Mouse (Mus musculus): ENCODE results near the gene Gm13289. TPM values are rescaled to one million over a fixed set of nuclear protein-coding genes. Genes with fewer than 3 reads are reported as not detected.
"Not testable (repeated sequence)": the region's sequence is repeated elsewhere in the genome, so short reads cannot be mapped to it uniquely, and the experiment has no call there.

Gene Gm13289
- polyA plus RNA-seq (2016; fragmentation: Nextera tagmentation; extraction: Ambion mirVana) = not detected in 2 replicates

- H3K36me3 ChIP-seq (replicated peaks); H3K4me1 ChIP-seq; H3K4me3 ChIP-seq; H3K9me3 ChIP-seq; DNase-seq (ENCODE audit: extremely low spot score, low spot score); H3K27me3 ChIP-seq (ENCODE audit: poor library complexity, severe bottlenecking); H3K27ac ChIP-seq: not testable (repeated sequence)
- no CpG with 5 or more reads among the region's 29 CpGs for WGBS
Observed at GRCm38 (mm10) chr4:88776622-88777021, at the start of gene Gm13289. Gene Gm13289 (plus strand): TSS chr4:88776922.

GRCm38 (mm10) chr4:88727324-88727723 is 49.4 kb upstream of the Gm13289 start:
- Histone ChIP-seq H3K9me3 (no peaks in the 10 kb centered on the region), H3K27me3 (ENCODE audit: poor library complexity, severe bottlenecking) (no peaks in the 10 kb centered on the region), H3K4me1 (no peaks in the 10 kb centered on the region), H3K36me3 (replicated peaks) (no peaks in the 10 kb centered on the region), H3K4me3 (no peak overlapping the region), H3K27ac (no peak overlapping the region)
- WGBS = 15% methylated on average over 1 of the region's 1 CpGs
- DNase-seq (ENCODE audit: extremely low spot score, low spot score) = no peak

- DNase-seq (ENCODE audit: extremely low spot score, low spot score) = peak; percentile 82
- Histone ChIP-seq H3K36me3 (replicated peaks) (no peaks in the 10 kb centered on the region), H3K27me3 (ENCODE audit: poor library complexity, severe bottlenecking) (no peaks in the 10 kb centered on the region), H3K4me1 (no peaks in the 10 kb centered on the region), H3K27ac (no peak overlapping the region), H3K9me3 (no peaks in the 10 kb centered on the region), H3K4me3 (no peak overlapping the region)
- 4% methylated on average over 2 of the region's 2 CpGs for WGBS
Observed at GRCm38 (mm10) chr4:88738480-88738879, 38.2 kb upstream of the Gm13289 start.

- Histone ChIP-seq H3K36me3 (replicated peaks) (no peaks in the 10 kb centered on the region), H3K27ac (no peak overlapping the region), H3K27me3 (ENCODE audit: poor library complexity, severe bottlenecking) (no peaks in the 10 kb centered on the region), H3K4me1 (no peaks in the 10 kb centered on the region), H3K9me3 (no peaks in the 10 kb centered on the region), H3K4me3 (no peak overlapping the region)
- DNase-seq (ENCODE audit: extremely low spot score, low spot score) = no peak
- 91% methylated on average over 6 of the region's 6 CpGs for WGBS
Observed at GRCm38 (mm10) chr4:88739036-88739435, 37.7 kb upstream of the Gm13289 start.

GRCm38 (mm10) chr4:88741426-88741825 is 35.3 kb upstream of the Gm13289 start:
- H3K9me3 ChIP-seq = no peaks in the 10 kb centered on the region
- no peaks in the 10 kb centered on the region for H3K27me3 ChIP-seq (ENCODE audit: poor library complexity, severe bottlenecking)
- WGBS = 93% methylated on average over 4 of the region's 4 CpGs
- no peaks in the 10 kb centered on the region for H3K36me3 ChIP-seq (replicated peaks)
- no peak overlapping the region for H3K4me3 ChIP-seq
- no peak overlapping the region for H3K27ac ChIP-seq
- peaks cover 8% of the 10 kb centered on the region for H3K4me1 ChIP-seq
- DNase-seq (ENCODE audit: extremely low spot score, low spot score) = no peak

GRCm38 (mm10) chr4:88742771-88743371 is 33.9 kb upstream of the Gm13289 start:
- WGBS = 86% methylated on average over 7 of the region's 7 CpGs
- DNase-seq (ENCODE audit: extremely low spot score, low spot score) = no peak
- no peak overlapping the region for H3K4me3 ChIP-seq
- H3K4me1 ChIP-seq = peaks cover 8% of the 10 kb centered on the region
- no peaks in the 10 kb centered on the region for H3K9me3 ChIP-seq
- H3K36me3 ChIP-seq (replicated peaks) = no peaks in the 10 kb centered on the region
- H3K27ac ChIP-seq = no peak overlapping the region
- H3K27me3 ChIP-seq (ENCODE audit: poor library complexity, severe bottlenecking) = no peaks in the 10 kb centered on the region

- Histone ChIP-seq H3K9me3 (no peaks in the 10 kb centered on the region), H3K36me3 (replicated peaks) (no peaks in the 10 kb centered on the region), H3K4me1 (peaks cover 8% of the 10 kb centered on the region), H3K4me3 (no peak overlapping the region), H3K27me3 (ENCODE audit: poor library complexity, severe bottlenecking) (no peaks in the 10 kb centered on the region), H3K27ac (no peak overlapping the region)
- no peak for DNase-seq (ENCODE audit: extremely low spot score, low spot score)
- 77% methylated on average over 3 of the region's 3 CpGs for WGBS
Observed at GRCm38 (mm10) chr4:88744207-88744606, 32.5 kb upstream of the Gm13289 start.

- H3K27me3 ChIP-seq (ENCODE audit: poor library complexity, severe bottlenecking) = no peaks in the 10 kb centered on the region
- H3K4me3 ChIP-seq = no peak overlapping the region
- no peaks in the 10 kb centered on the region for H3K9me3 ChIP-seq
- H3K27ac ChIP-seq = no peak overlapping the region
- WGBS = 57% methylated on average over 6 of the region's 6 CpGs
- H3K36me3 ChIP-seq (replicated peaks) = no peaks in the 10 kb centered on the region
- peaks cover 12% of the 10 kb centered on the region for H3K4me1 ChIP-seq
- DNase-seq (ENCODE audit: extremely low spot score, low spot score) = no peak
Observed at GRCm38 (mm10) chr4:88749926-88750325, 26.8 kb upstream of the Gm13289 start.

GRCm38 (mm10) chr4:88754818-88755340 is 21.8 kb upstream of the Gm13289 start, which contains the start of gene Gm13271:
Gene Gm13271 (plus strand): TSS chr4:88754868.
- not testable (repeated sequence) for H3K4me3 ChIP-seq; H3K36me3 ChIP-seq (replicated peaks); H3K9me3 ChIP-seq; H3K4me1 ChIP-seq; DNase-seq (ENCODE audit: extremely low spot score, low spot score); H3K27me3 ChIP-seq (ENCODE audit: poor library complexity, severe bottlenecking); H3K27ac ChIP-seq
- WGBS = 65% methylated on average over 15 of the region's 15 CpGs

GRCm38 (mm10) chr4:88756581-88757513 is 19.9 kb upstream of the Gm13289 start:
- not testable (repeated sequence) for H3K4me1 ChIP-seq; H3K9me3 ChIP-seq; H3K36me3 ChIP-seq (replicated peaks); H3K27me3 ChIP-seq (ENCODE audit: poor library complexity, severe bottlenecking)
- DNase-seq (ENCODE audit: extremely low spot score, low spot score) = peak; percentile 46
- H3K27ac ChIP-seq = peak overlapping the region; percentile 85
- WGBS = 14% methylated on average over 29 of the region's 31 CpGs
- H3K4me3 ChIP-seq = peak overlapping the region; percentile 62

GRCm38 (mm10) chr4:88757628-88758031 is 19.1 kb upstream of the Gm13289 start:
- Histone ChIP-seq H3K4me3 (peak overlapping the region; percentile 62), H3K27ac (peak overlapping the region; percentile 85)
- H3K27me3 ChIP-seq (ENCODE audit: poor library complexity, severe bottlenecking); H3K4me1 ChIP-seq; H3K9me3 ChIP-seq; H3K36me3 ChIP-seq (replicated peaks): not testable (repeated sequence)
- 0% methylated on average over 18 of the region's 21 CpGs for WGBS
- DNase-seq (ENCODE audit: extremely low spot score, low spot score) = peak; percentile 82

GRCm38 (mm10) chr4:88758751-88759150 is 18.0 kb upstream of the Gm13289 start:
- not testable (repeated sequence) for H3K4me3 ChIP-seq; H3K27me3 ChIP-seq (ENCODE audit: poor library complexity, severe bottlenecking); H3K9me3 ChIP-seq; DNase-seq (ENCODE audit: extremely low spot score, low spot score); H3K27ac ChIP-seq; H3K36me3 ChIP-seq (replicated peaks)
- 88% methylated on average over 9 of the region's 9 CpGs for WGBS
- H3K4me1 ChIP-seq = peaks cover 10% of the 10 kb centered on the region

All from forebrain, embryonic 10.5 days (tissue).